Mouse (Mus musculus): ENCODE measurements at regions not wholly inside any gene's neighbourhood (a gene's known extent, or its start where the extent isn't known, plus 50 kb on each side); places are given as distances from the start of the nearest gene placed in this dataset.

- no peak for ATAC-seq (ENCODE audit: poor library complexity, severe bottlenecking)
Measured at GRCm38 (mm10) chr19:34421171-34421570, 53.8 kb downstream of the Ch25h start.

GRCm38 (mm10) chr19:34420293-34420792 lies 54.6 kb downstream of the Ch25h start:
- ATAC-seq (ENCODE audit: poor library complexity, severe bottlenecking): 0 out of 2 replicates have a peak, but pooled peaks have one; percentile 12

- ATAC-seq (ENCODE audit: poor library complexity, severe bottlenecking): no peak
Measured at GRCm38 (mm10) chr19:34407176-34407575, 67.8 kb downstream of the Ch25h start.

GRCm38 (mm10) chr19:34406710-34407109 lies 68.3 kb downstream of the Ch25h start:
- ATAC-seq (ENCODE audit: poor library complexity, severe bottlenecking): no peak

- ATAC-seq (ENCODE audit: poor library complexity, severe bottlenecking): no peak
Measured at GRCm38 (mm10) chr19:34396276-34396675, 78.7 kb downstream of the Ch25h start.

GRCm38 (mm10) chr19:34389940-34390339 lies 85.0 kb downstream of the Ch25h start:
- peak; percentile 90 for ATAC-seq (ENCODE audit: poor library complexity, severe bottlenecking)

- ATAC-seq (ENCODE audit: poor library complexity, severe bottlenecking): no peak
Measured at GRCm38 (mm10) chr19:34382551-34382950, 92.1 kb downstream of the Fas start.

Measured in megakaryocyte, adult 5-6 weeks (primary cell).